Mouse (Mus musculus): ENCODE measurements around the gene Tmem234.

DNA sequence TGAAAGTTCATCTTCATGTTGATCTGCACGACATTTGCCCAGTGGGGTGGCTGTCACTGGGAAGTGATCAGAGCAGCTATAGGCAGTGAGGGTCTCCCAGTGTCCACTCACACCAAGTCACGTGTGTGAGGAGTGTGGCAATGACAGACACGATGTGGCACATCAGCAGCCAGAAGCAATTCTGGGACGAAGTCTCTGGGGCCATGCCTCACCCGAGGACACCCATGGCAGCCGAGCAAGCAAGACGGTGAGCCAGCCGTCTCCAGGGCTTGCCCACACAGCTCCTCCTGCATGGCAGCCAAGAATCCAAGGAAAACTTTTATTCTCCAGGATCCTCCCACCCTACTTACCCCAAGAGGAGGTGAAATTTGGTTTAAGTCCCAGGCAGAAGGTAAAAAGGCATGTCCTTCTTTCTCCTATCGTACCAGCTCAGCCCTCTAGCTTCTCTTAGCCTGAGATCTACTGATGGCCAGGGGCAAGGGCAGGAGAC, 15.4 kb downstream of the Tmem234 start:
- no peak for TF ChIP-seq EP300 (IDR thresholded peaks at IDR 0.05; ENCODE audit: low read depth)
- TF ChIP-seq CTCF (IDR thresholded peaks at IDR 0.05; ENCODE audit: low read depth) = no peak

All from liver, embryonic 14.5 days (tissue).